Mouse (Mus musculus): ENCODE data around the gene Tkt.

GRCm38 (mm10) chr14:30541541-30541940 lies 6.6 kb upstream of the Tkt start:
- TF ChIP-seq USF1 (IDR thresholded peaks at IDR 0.05; ENCODE audit: low read depth) (no peak), SRF (IDR thresholded peaks at IDR 0.05; ENCODE audit: control insufficient read depth, insufficient read length, low read depth) (no peak), TCF12 (IDR thresholded peaks at IDR 0.05; ENCODE audit: insufficient read depth, poor library complexity, severe bottlenecking) (no peak), POLR2A (IDR thresholded peaks at IDR 0.05; ENCODE audit: insufficient read length, low read depth) (no peak), POLR2AphosphoS2 (IDR thresholded peaks at IDR 0.05; ENCODE audit: insufficient read length, low read depth) (no peak), MYOD1 (IDR thresholded peaks at IDR 0.05; ENCODE audit: control insufficient read depth in 1 of 3, insufficient read length in 2 of 3, low read depth in 2 of 3) (peak in 1 of 3 experiments; percentile 66), MYOG (IDR thresholded peaks at IDR 0.05; ENCODE audit: control insufficient read depth in 1 of 3, insufficient read depth in 1 of 3, insufficient read length in 2 of 3, low read depth in 2 of 3) (no peak), MAX (IDR thresholded peaks at IDR 0.05; ENCODE audit: low read depth) (no peak), E2F4 (IDR thresholded peaks at IDR 0.05; ENCODE audit: insufficient read depth) (no peak)
